Mouse (Mus musculus) heart, embryonic 14.5 days (tissue): ENCODE data around the gene Gimap4. TPM values are rescaled to one million over a fixed set of nuclear protein-coding genes. Genes with fewer than 3 reads are reported as not detected.
A peak's percentile ranks its signal among the peaks of the same experiment; 100 is the strongest.

Experiments used
- ATAC-seq: fragments of 200-750 bp; cut with Nextera tagmentation; 2 replicates; pipeline ENCODE4 v1.8.0; 2017; ENCODE audit warnings: low read depth, moderate TSS enrichment; ENCODE audit not compliant: insufficient number of reproducible peaks, insufficient read depth, low FRiP score
- H3K27ac ChIP-seq, 2 experiments: fragments of 200-500 bp in 1 of 2; fragments of 300-500 bp in 1 of 2; sonication (generic) in 1 of 2; replicated peaks in 1 of 2; 2 replicates each; pipeline ENCODE4 v1.5.1; 2012 to 2014; ENCODE audit warnings: low read depth in 2 of 2, low read length in 2 of 2, control low read depth in 1 of 2, mild to moderate bottlenecking in 1 of 2, mixed read lengths in 1 of 2; ENCODE audit not compliant: control insufficient read depth in 1 of 2, insufficient read depth in 1 of 2
- H3K27me3 ChIP-seq: fragments of 300-500 bp; sonication (generic); 2 replicates; pipeline ENCODE4 v1.6.1; 2014; ENCODE audit warnings: mild to moderate bottlenecking, low read length, control low read depth; ENCODE audit not compliant: control insufficient read depth, insufficient read depth
- H3K36me3 ChIP-seq: fragments of 300-500 bp; sonication (generic); 2 replicates; pipeline ENCODE4 v1.6.1; 2014; ENCODE audit warnings: mild to moderate bottlenecking, control low read depth, low read length, mixed read lengths; ENCODE audit not compliant: control insufficient read depth, insufficient read depth
- H3K4me1 ChIP-seq, 2 experiments: fragments of 200-500 bp in 1 of 2; fragments of 300-500 bp in 1 of 2; sonication (generic) in 1 of 2; 2 replicates each; pipeline ENCODE4 v1.6.1; 2012 to 2014; ENCODE audit warnings: low read length in 2 of 2, control low read depth in 1 of 2, mixed read lengths in 1 of 2; ENCODE audit not compliant: control insufficient read depth in 2 of 2, insufficient read depth in 2 of 2
- H3K4me2 ChIP-seq: fragments of 300-500 bp; sonication (generic); 2 replicates; pipeline ENCODE4 v1.6.1; 2014; ENCODE audit warnings: mild to moderate bottlenecking, low read length
- H3K4me3 ChIP-seq, 2 experiments: fragments of 200-500 bp in 1 of 2; fragments of 300-500 bp in 1 of 2; sonication (generic) in 1 of 2; 2 replicates each; pipeline ENCODE4 v1.5.1; 2012 to 2014; ENCODE audit warnings: low read length in 2 of 2, mild to moderate bottlenecking in 2 of 2, control low read depth in 1 of 2, low read depth in 1 of 2, moderate library complexity in 1 of 2; ENCODE audit not compliant: control insufficient read depth in 1 of 2, insufficient read depth in 1 of 2
- H3K9ac ChIP-seq: fragments of 300-500 bp; sonication (generic); 2 replicates; pipeline ENCODE4 v1.6.1; 2014; ENCODE audit warnings: mild to moderate bottlenecking, low read length
- H3K9me3 ChIP-seq: fragments of 300-500 bp; sonication (generic); 2 replicates; pipeline ENCODE4 v1.6.1; 2016; ENCODE audit warnings: low read length, control low read depth; ENCODE audit not compliant: control insufficient read depth
- WGBS: fragments of 180-500 bp; shearing (Covaris S2); extraction: QIAGEN DNeasy Blood & Tissue Kit; methylation state at CpG from one replicate; pipeline ENCODE4 v1.1.7; 2014; 5-methylcytosine and 5-hydroxymethylcytosine counted together
- polyA plus RNA-seq: library from polyadenylated mRNA; unstranded; fragments of >200 nt; fragmentation: Nextera tagmentation; extraction: Ambion mirVana; gene quantifications from 2 replicates; pipeline ENCODE4 v1.2.1, GENCODE M21; 2014

The Gimap4 gene
- polyA plus RNA-seq, 1 experiment from 2014 or later, result 20.7 TPM

GRCm38 (mm10) chr6:48733660-48734059, 49.3 kb downstream of the Gimap4 start:
- Histone ChIP-seq H3K36me3 (no peaks in the 10 kb centered on the region), H3K4me2 (no peak overlapping the region), H3K4me1 (no peaks in the 10 kb centered on the region), H3K27ac (no peak overlapping the region), H3K9me3 (no peaks in the 10 kb centered on the region), H3K9ac (no peak overlapping the region), H3K27me3 (no peaks in the 10 kb centered on the region), H3K4me3 (no peak overlapping the region)
- ATAC-seq, result no peak
- WGBS, result 80% methylated on average over 1 of the region's 1 CpGs

DNA sequence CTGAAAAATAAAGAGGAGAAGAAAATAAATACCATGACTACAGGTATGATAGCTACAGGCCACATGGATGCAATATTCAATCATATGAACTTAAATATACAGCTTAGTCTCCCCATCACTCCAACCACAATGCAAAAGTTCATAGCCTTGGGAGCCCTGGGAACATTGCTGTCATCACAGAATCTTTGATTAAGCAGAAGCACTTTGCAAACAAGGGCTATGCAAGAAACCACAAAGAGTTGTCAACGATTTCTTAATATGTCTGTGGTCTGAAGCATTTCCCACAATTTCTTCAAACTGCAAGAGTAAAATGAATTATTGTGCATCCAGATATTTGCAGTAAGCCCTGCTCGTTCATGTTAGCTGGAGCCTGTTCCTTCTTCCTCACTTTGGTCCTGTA, 52.7 kb downstream of the Gimap4 start:
- Histone ChIP-seq H3K4me2 (no peak overlapping the region), H3K36me3 (no peaks in the 10 kb centered on the region), H3K27me3 (peaks cover 8% of the 10 kb centered on the region), H3K9ac (no peak overlapping the region), H3K4me1 (no peaks in the 10 kb centered on the region; a peak in 1 of 4 replicates), H3K27ac (no peak overlapping the region), H3K9me3 (no peaks in the 10 kb centered on the region), H3K4me3 (no peak overlapping the region)
- 69% methylated on average over 2 of the region's 2 CpGs for whole genome bisulfite sequencing
- ATAC-seq, result no peak

DNA sequence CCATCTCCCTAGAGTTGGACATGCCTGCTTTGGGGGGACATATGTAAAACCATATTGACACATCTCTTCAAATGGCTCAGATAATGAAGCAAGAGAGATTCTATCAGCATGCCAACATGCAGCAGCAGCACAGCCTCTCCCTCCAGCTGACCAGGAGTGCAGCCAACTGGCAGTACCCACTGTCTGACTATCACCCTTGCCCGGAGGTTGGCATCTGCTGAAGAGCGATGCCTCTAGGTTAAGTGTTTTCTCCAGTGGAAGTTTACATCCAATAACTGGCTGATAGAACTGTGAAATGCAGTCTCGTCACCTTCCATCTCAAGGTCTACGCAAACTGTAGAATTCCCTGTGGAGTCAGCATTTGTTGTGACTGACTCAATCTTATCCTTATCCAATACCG, 53.3 kb downstream of the Gimap4 start:
- no peaks in the 10 kb centered on the region for H3K36me3 ChIP-seq
- 70% methylated on average over 5 of the region's 5 CpGs for WGBS
- no peaks in the 10 kb centered on the region for H3K9me3 ChIP-seq
- H3K27me3 ChIP-seq, result peaks cover 15% of the 10 kb centered on the region
- H3K4me1 ChIP-seq, result peaks cover 0 to 3% of the 10 kb centered on the region in 2 experiments; a peak in 2 of 4 replicates
- H3K9ac ChIP-seq, result no peak overlapping the region
- H3K27ac ChIP-seq, result no peak overlapping the region
- no peak overlapping the region for H3K4me3 ChIP-seq
- no peak overlapping the region for H3K4me2 ChIP-seq
- no peak for ATAC-seq

DNA sequence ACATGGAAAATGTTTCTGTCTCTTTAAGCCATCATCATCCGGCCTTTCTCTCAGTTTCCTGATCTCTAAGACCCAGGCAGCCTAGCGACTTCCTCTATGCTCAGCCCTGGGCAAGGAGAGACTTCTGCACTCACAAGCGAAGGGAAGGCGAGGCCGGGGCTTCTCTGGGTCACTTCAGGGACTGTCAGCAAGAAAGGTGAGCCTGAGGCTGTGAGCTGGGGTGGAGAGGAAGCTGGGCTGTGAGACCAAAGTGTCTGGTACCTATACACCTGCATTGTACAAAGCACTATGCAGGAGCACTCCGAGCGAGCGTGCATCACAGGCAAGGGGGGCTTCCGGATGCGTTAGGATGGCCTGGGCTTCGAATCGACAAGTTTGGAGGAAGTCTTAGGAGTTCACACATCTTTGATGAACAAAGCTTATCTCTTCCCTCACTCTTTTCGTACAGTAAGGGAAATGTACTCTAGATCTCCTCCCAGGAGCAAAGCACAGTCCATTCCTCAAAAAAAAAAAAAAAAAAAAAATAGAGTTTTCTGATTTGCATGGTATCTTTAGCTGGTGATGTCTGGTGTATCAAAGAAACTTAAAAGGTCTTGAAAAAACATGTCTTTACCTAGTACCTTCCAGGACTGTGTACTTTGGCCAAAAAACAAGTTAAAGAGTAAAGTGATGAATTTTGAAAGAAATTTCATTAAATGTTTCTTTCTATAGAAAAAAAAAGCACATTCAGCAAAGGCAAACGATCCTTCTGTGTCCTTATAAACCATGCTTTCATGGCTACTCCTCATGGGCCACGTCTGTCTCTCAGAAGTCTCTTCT, 54.8 kb downstream of the Gimap4 start, which contains the start of gene Gimap1:
Gene Gimap1 (plus strand): TSS at position 94 of the 819 bp plus-strand sequence.
- no peaks in the 10 kb centered on the region for H3K36me3 ChIP-seq
- peak within 1 kb of the TSS; percentile 48 for H3K9ac ChIP-seq
- peak within 1 kb of the TSS; percentile 39 to 58 for H3K4me3 ChIP-seq
- 49% methylated on average over 15 of the region's 15 CpGs for WGBS
- no peaks in the 10 kb centered on the region for H3K9me3 ChIP-seq
- H3K4me2 ChIP-seq, result peak within 1 kb of the TSS; percentile 55
- H3K27me3 ChIP-seq, result peaks cover 27% of the 10 kb centered on the region
- H3K27ac ChIP-seq, result peak within 1 kb of the TSS; percentile 68 to 88
- ATAC-seq, result peak; percentile 17; the same call in 1 of the 2 replicates
- peaks cover 0 to 4% of the 10 kb centered on the region in 2 experiments; a peak in 2 of 4 replicates for H3K4me1 ChIP-seq

DNA sequence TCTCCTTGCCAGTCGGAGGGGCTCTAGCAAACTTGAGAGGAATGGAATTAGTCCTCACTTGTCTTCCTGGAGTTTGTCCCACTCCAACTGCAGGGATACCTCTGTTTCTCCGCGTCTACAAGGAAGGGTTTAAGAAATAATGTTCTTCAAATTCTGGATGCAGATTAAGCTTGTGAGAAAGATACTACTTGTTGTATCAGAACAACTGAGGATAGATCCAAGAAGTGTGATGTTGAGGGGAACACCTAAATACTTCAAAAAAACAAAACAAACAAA, 55.4 kb downstream of the Gimap4 start:
- H3K4me2 ChIP-seq, result peak overlapping the region; percentile 55
- H3K9ac ChIP-seq, result peak overlapping the region; percentile 16; the same call in 1 of the 2 replicates
- ATAC-seq, result no peak
- H3K36me3 ChIP-seq, result no peaks in the 10 kb centered on the region
- 76% methylated on average over 3 of the region's 3 CpGs for WGBS
- peak overlapping the region in 1 of 2 experiments; percentile 68; a peak in 2 of 4 replicates for H3K27ac ChIP-seq
- H3K4me1 ChIP-seq, result peaks cover 0 to 4% of the 10 kb centered on the region in 2 experiments; a peak in 2 of 4 replicates
- no peaks in the 10 kb centered on the region for H3K9me3 ChIP-seq
- peaks cover 29% of the 10 kb centered on the region for H3K27me3 ChIP-seq
- peak overlapping the region; percentile 29 to 39; a peak in 3 of 4 replicates for H3K4me3 ChIP-seq

GRCm38 (mm10) chr6:48740501-48741169, 56.3 kb downstream of the Gimap4 start:
- peak overlapping the region; percentile 55 for H3K4me2 ChIP-seq

DNA sequence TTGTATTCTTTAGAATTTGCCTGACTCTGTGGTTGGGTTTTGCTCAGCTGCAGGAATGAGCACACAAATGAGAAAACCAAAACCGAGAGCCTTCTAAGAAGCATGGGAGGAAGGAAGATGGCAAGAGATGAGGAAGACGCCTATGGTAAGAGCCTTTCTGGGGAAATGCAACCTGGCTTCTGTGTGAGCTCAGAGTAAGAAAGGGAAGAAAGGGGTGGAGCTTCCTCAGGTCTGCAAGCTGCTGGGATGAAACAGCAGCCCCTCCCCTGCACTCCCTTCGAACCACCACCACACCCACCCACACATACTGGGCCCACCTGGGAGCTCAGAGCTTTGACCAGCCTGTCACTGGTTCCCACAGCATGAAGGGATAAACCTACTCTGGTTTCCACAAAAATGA, 56.9 kb downstream of the Gimap4 start:
- H3K9me3 ChIP-seq, result no peaks in the 10 kb centered on the region
- no peak overlapping the region for H3K9ac ChIP-seq
- H3K4me3 ChIP-seq, result no peak overlapping the region
- 35% methylated on average over 3 of the region's 3 CpGs for WGBS
- H3K4me1 ChIP-seq, result peaks cover 0 to 4% of the 10 kb centered on the region in 2 experiments; a peak in 2 of 4 replicates
- H3K27me3 ChIP-seq, result peaks cover 29% of the 10 kb centered on the region
- H3K36me3 ChIP-seq, result no peaks in the 10 kb centered on the region
- no peak for ATAC-seq
- no peak overlapping the region for H3K27ac ChIP-seq
- peak overlapping the region; percentile 55 for H3K4me2 ChIP-seq

More at GRCm38 (mm10) chr6:48740501-48741169, 56.3 kb downstream of the Gimap4 start:
- H3K9me3 ChIP-seq, result no peaks in the 10 kb centered on the region
- H3K4me3 ChIP-seq, result peak overlapping the region; percentile 7 to 19; a peak in 3 of 4 replicates
- no peak for ATAC-seq
- peaks cover 29% of the 10 kb centered on the region for H3K27me3 ChIP-seq
- H3K27ac ChIP-seq, result peak overlapping the region; percentile 32 to 68; a peak in 3 of 4 replicates
- no peaks in the 10 kb centered on the region for H3K36me3 ChIP-seq
- H3K9ac ChIP-seq, result peak overlapping the region; percentile 16
- H3K4me1 ChIP-seq, result peaks cover 0 to 4% of the 10 kb centered on the region in 2 experiments; a peak in 2 of 4 replicates
- WGBS, result 49% methylated on average over 3 of the region's 3 CpGs
